Mouse (Mus musculus) lung, embryonic 16.5 days (tissue): ENCODE measurements around the gene Acat2. TPM values are rescaled to one million over a fixed set of nuclear protein-coding genes. Genes with fewer than 3 reads are reported as not detected.
"Not testable (repeated sequence)": the region's sequence is repeated elsewhere in the genome, so short reads cannot be mapped to it uniquely, and the experiment has no call there.

Source experiments
- ATAC-seq: fragments of 200-750 bp; cut with Nextera tagmentation; 2 replicates; pipeline ENCODE4 v1.8.0; 2017; ENCODE audit warnings: low read depth, mild to moderate bottlenecking, moderate library complexity
- H3K27ac ChIP-seq: fragments of 300-500 bp; sonication (generic); 2 replicates; pipeline ENCODE4 v1.5.1; 2014; ENCODE audit warnings: mild to moderate bottlenecking, control low read depth, low read length
- H3K27me3 ChIP-seq: fragments of 300-500 bp; sonication (generic); 2 replicates; pipeline ENCODE4 v1.6.1; 2014; ENCODE audit warnings: low read depth, low read length, mixed read lengths; ENCODE audit not compliant: control insufficient read depth, insufficient read depth
- H3K36me3 ChIP-seq: fragments of 300-500 bp; sonication (generic); 2 replicates; pipeline ENCODE4 v1.6.1; 2014; ENCODE audit warnings: low read length; ENCODE audit not compliant: control insufficient read depth, insufficient read depth
- H3K4me1 ChIP-seq: fragments of 300-500 bp; sonication (generic); replicated peaks from 2 replicates; pipeline ENCODE4 v1.6.1; 2014; ENCODE audit warnings: low read length, mixed read lengths; ENCODE audit not compliant: control insufficient read depth, insufficient read depth
- H3K4me2 ChIP-seq: fragments of 300-500 bp; sonication (generic); 2 replicates; pipeline ENCODE4 v1.6.1; 2014; ENCODE audit warnings: low read depth, low read length, control low read depth
- H3K4me3 ChIP-seq: fragments of 300-500 bp; sonication (generic); 2 replicates; pipeline ENCODE4 v1.5.1; 2014; ENCODE audit warnings: mild to moderate bottlenecking, low read length, control low read depth
- H3K9ac ChIP-seq: fragments of 300-500 bp; sonication (generic); 2 replicates; pipeline ENCODE4 v1.6.1; 2014; ENCODE audit warnings: low read length, control low read depth
- H3K9me3 ChIP-seq: fragments of 300-500 bp; sonication (generic); 2 replicates; pipeline ENCODE4 v1.6.1; 2016; ENCODE audit warnings: low read length; ENCODE audit not compliant: control insufficient read depth
- WGBS: fragments of 180-500 bp; shearing (Covaris S2); extraction: QIAGEN DNeasy Blood & Tissue Kit; methylation state at CpG from one replicate; pipeline ENCODE4 v1.1.7; 2014; 5-methylcytosine and 5-hydroxymethylcytosine counted together
- polyA plus RNA-seq: library from polyadenylated mRNA; unstranded; fragments of >200 nt; fragmentation: Nextera tagmentation; extraction: Ambion mirVana; gene quantifications from 2 replicates; pipeline ENCODE4 v1.2.1, GENCODE M21; 2015

Gene Acat2
- polyA plus RNA-seq, 1 experiment from 2014 or later = 91.4 TPM

DNA sequence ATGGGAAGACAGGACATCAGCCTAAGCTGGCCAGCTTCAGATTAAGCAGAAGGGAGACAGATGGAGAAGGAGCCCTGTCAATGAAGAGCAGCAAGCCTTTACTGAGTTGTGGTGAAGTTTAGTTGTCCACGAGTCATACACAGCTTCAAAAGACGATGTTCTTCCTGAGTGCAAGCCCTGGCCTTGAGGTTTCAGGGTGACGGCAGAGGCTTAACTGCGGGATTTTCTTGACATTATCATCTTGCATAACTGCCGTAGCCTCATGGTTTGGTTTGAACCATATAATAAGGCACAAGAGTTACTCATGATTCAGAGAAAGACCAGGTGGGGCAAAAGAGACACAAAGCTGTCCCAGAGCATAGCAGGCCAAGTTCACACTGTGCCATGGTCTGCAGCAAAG, 37.3 kb upstream of the Acat2 start:
- H3K4me1 ChIP-seq = no peaks in the 10 kb centered on the region
- no peak overlapping the region for H3K27ac ChIP-seq
- no peak overlapping the region for H3K9ac ChIP-seq
- H3K27me3 ChIP-seq = no peaks in the 10 kb centered on the region
- 78% methylated on average over 5 of the region's 5 CpGs for WGBS
- H3K4me3 ChIP-seq = no peak overlapping the region
- no peak for ATAC-seq
- H3K4me2 ChIP-seq = no peak overlapping the region
- no peaks in the 10 kb centered on the region for H3K36me3 ChIP-seq
- H3K9me3 ChIP-seq = no peaks in the 10 kb centered on the region

GRCm38 (mm10) chr17:12996345-12996744, 35.8 kb upstream of the Acat2 start:
- no peaks in the 10 kb centered on the region for H3K36me3 ChIP-seq
- H3K27me3 ChIP-seq = no peaks in the 10 kb centered on the region
- no peak overlapping the region for H3K4me3 ChIP-seq
- H3K27ac ChIP-seq = no peak overlapping the region
- ATAC-seq = no peak
- WGBS = 22% methylated on average over 3 of the region's 3 CpGs
- H3K9me3 ChIP-seq = no peaks in the 10 kb centered on the region
- H3K4me2 ChIP-seq = no peak overlapping the region
- H3K4me1 ChIP-seq = no peaks in the 10 kb centered on the region
- H3K9ac ChIP-seq = no peak overlapping the region

DNA sequence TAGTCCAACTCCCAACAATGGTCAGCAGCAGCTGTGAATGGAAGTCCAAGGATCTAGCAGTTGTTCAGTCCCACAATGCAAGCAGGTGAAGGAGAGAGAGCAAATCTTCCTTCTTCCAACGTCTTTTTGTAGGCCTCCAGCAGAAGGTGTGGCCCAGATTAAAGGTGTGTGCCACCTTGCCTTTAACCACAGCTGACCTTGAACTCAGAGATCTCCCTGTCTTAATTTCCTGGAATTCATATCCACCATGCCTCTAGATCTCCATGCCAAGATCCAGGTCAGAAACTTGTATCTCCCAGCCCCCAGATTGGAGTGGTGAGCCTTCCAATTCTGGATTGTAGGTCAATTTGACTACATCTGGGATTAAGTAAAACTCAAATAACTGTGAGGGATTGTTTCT, 33.5 kb upstream of the Acat2 start, which contains the start of gene Wtap:
TSS of gene Wtap (minus strand) at position 101 of the 400 bp plus-strand sequence.
- Histone ChIP-seq H3K9ac (peak within 1 kb of the TSS; percentile 100), H3K9me3 (no peaks in the 10 kb centered on the region), H3K4me2 (peak within 1 kb of the TSS; percentile 81), H3K27ac (peak within 1 kb of the TSS; percentile 100), H3K4me3 (peak within 1 kb of the TSS; percentile 100), H3K4me1 (peaks cover 5% of the 10 kb centered on the region; the same call in 1 of the 2 replicates), H3K27me3 (no peaks in the 10 kb centered on the region), H3K36me3 (no peaks in the 10 kb centered on the region)
- WGBS = 78% methylated on average over 1 of the region's 1 CpGs
- no peak for ATAC-seq

GRCm38 (mm10) chr17:12992470-12992991, 32.0 kb upstream of the Acat2 start:
- H3K4me1 ChIP-seq = peaks cover 5% of the 10 kb centered on the region; the same call in 1 of the 2 replicates
- peak; percentile 91 for ATAC-seq
- WGBS = 0% methylated on average over 46 of the region's 51 CpGs
- peak overlapping the region; percentile 100 for H3K4me3 ChIP-seq
- no peaks in the 10 kb centered on the region for H3K9me3 ChIP-seq
- peak overlapping the region; percentile 100 for H3K27ac ChIP-seq
- H3K4me2 ChIP-seq = peak overlapping the region; percentile 81
- H3K9ac ChIP-seq = peak overlapping the region; percentile 100
- H3K36me3 ChIP-seq = peaks cover 6% of the 10 kb centered on the region; the same call in 1 of the 2 replicates
- H3K27me3 ChIP-seq = no peaks in the 10 kb centered on the region

- WGBS = 0% methylated on average over 55 of the region's 84 CpGs
- peak overlapping the region; percentile 100 for H3K9ac ChIP-seq
- peaks cover 5% of the 10 kb centered on the region; the same call in 1 of the 2 replicates for H3K4me1 ChIP-seq
- peak; percentile 96 for ATAC-seq
- H3K4me2 ChIP-seq = peak overlapping the region; percentile 81
- peaks cover 6% of the 10 kb centered on the region; the same call in 1 of the 2 replicates for H3K36me3 ChIP-seq
- H3K4me3 ChIP-seq = peak overlapping the region; percentile 100
- H3K27ac ChIP-seq = peak overlapping the region; percentile 100
- H3K9me3 ChIP-seq = no peaks in the 10 kb centered on the region
- no peaks in the 10 kb centered on the region for H3K27me3 ChIP-seq
Measured at GRCm38 (mm10) chr17:12991635-12992358, 31.2 kb upstream of the Acat2 start.

- peak overlapping the region; percentile 63 for H3K4me2 ChIP-seq
- H3K36me3 ChIP-seq = peaks cover 6% of the 10 kb centered on the region; the same call in 1 of the 2 replicates
- peaks cover 5% of the 10 kb centered on the region; the same call in 1 of the 2 replicates for H3K4me1 ChIP-seq
- no peaks in the 10 kb centered on the region for H3K27me3 ChIP-seq
- H3K9me3 ChIP-seq = no peaks in the 10 kb centered on the region
- no peak for ATAC-seq
- peak overlapping the region; percentile 100 for H3K27ac ChIP-seq
- 1% methylated on average over 12 of the region's 12 CpGs for WGBS
- peak overlapping the region; percentile 100 for H3K4me3 ChIP-seq
- H3K9ac ChIP-seq = peak overlapping the region; percentile 100
Measured at GRCm38 (mm10) chr17:12991194-12991634, 30.7 kb upstream of the Acat2 start.

DNA sequence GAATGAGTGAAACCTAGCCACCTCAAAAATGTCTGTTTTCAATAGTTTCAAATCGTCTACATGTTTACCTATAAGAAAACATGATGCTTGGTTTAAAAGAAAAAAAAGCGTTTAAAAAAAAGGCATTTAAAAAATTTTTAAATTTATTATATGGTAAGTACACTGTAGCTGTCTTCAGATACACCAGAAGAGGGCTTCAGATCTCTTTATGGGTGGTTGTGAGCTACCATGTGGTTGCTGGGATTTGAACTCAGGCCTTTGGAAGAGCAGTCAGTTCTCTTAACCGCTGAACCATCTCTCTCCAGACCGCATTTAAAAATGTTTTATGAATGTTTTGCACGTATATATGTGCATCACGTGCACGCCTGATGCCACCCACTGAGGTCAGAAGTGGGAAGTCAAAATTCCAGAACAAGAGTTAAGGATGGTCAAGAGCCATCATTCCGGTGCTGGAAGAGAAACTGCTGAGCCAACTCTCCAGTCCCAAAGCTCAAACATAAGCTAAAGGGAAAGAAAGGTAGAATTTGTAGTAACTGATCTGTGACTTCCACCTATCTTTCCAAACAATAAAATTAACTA, 30.1 kb upstream of the Acat2 start:
- no peaks in the 10 kb centered on the region for H3K27me3 ChIP-seq
- peak overlapping the region; percentile 100 for H3K4me3 ChIP-seq
- H3K36me3 ChIP-seq = peaks cover 6% of the 10 kb centered on the region; the same call in 1 of the 2 replicates
- H3K27ac ChIP-seq = no peak overlapping the region
- peaks cover 5% of the 10 kb centered on the region; the same call in 1 of the 2 replicates for H3K4me1 ChIP-seq
- peak overlapping the region; percentile 100 for H3K9ac ChIP-seq
- H3K9me3 ChIP-seq = no peaks in the 10 kb centered on the region
- no peak for ATAC-seq
- peak overlapping the region; percentile 63 for H3K4me2 ChIP-seq
- WGBS = 34% methylated on average over 8 of the region's 8 CpGs

DNA sequence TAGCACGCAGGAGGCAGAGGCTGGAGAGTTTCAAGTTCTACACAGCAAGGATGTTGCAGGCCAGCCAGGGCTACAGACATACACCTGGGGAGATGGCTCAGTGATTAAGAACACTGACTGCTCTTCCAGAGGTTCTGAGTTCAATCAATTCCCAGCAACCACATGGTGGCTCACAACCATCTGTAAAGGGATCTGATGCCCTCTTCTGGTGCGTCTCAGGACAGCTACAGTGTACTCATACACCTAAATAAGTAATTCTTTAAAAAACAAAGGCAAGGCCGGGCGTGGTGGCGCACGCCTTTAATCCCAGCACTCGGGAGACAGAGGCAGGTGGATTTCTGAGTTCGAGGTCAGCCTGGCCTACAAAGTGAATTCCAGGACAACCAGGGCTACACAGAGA, 27.5 kb upstream of the Acat2 start:
- not testable (repeated sequence) for H3K9me3 ChIP-seq, H3K4me3 ChIP-seq, H3K4me1 ChIP-seq, H3K27me3 ChIP-seq, H3K27ac ChIP-seq, H3K4me2 ChIP-seq, H3K9ac ChIP-seq, ATAC-seq
- 97% methylated on average over 8 of the region's 8 CpGs for WGBS
- peaks cover 17% of the 10 kb centered on the region for H3K36me3 ChIP-seq

GRCm38 (mm10) chr17:12983988-12984387, 23.4 kb upstream of the Acat2 start:
- H3K36me3 ChIP-seq = peaks cover 44% of the 10 kb centered on the region
- no peaks in the 10 kb centered on the region for H3K4me1 ChIP-seq
- H3K27me3 ChIP-seq = no peaks in the 10 kb centered on the region
- no peak overlapping the region for H3K4me2 ChIP-seq
- no peak overlapping the region for H3K27ac ChIP-seq
- H3K9ac ChIP-seq = no peak overlapping the region
- no peak for ATAC-seq
- H3K9me3 ChIP-seq = no peaks in the 10 kb centered on the region
- WGBS = 59% methylated on average over 2 of the region's 2 CpGs
- H3K4me3 ChIP-seq = no peak overlapping the region
